Mouse (Mus musculus) kidney, embryonic 16.5 days (tissue): ENCODE measurements around the gene Gm17402. TPM values are rescaled to one million over a fixed set of nuclear protein-coding genes. Genes with fewer than 3 reads are reported as not detected.
A peak's percentile ranks its signal among the peaks of the same experiment; 100 is the strongest.

Experiments
- ATAC-seq: fragments of 200-750 bp; cut with Nextera tagmentation; 2 replicates; pipeline ENCODE4 v1.8.0; 2017; ENCODE audit warnings: moderate TSS enrichment; ENCODE audit not compliant: low FRiP score, low TSS enrichment
- H3K27ac ChIP-seq: fragments of 300-500 bp; sonication (generic); 2 replicates; pipeline ENCODE4 v1.5.1; 2014; ENCODE audit warnings: low read length
- H3K27me3 ChIP-seq: fragments of 300-500 bp; sonication (generic); 2 replicates; pipeline ENCODE4 v1.6.1; 2014; ENCODE audit warnings: low read length, control low read depth, mixed read lengths; ENCODE audit not compliant: insufficient read depth
- H3K36me3 ChIP-seq: fragments of 300-500 bp; sonication (generic); 2 replicates; pipeline ENCODE4 v1.6.1; 2014; ENCODE audit warnings: low read length, control low read depth, mixed read lengths; ENCODE audit not compliant: insufficient read depth
- H3K4me1 ChIP-seq: fragments of 300-500 bp; sonication (generic); 2 replicates; pipeline ENCODE4 v1.6.1; 2014; ENCODE audit warnings: low read length, control low read depth, mixed read lengths; ENCODE audit not compliant: insufficient read depth
- H3K4me2 ChIP-seq: fragments of 300-500 bp; sonication (generic); replicated peaks from 2 replicates; pipeline ENCODE4 v1.6.1; 2014; ENCODE audit warnings: low read depth, low read length
- H3K4me3 ChIP-seq: fragments of 300-500 bp; sonication (generic); 2 replicates; pipeline ENCODE4 v1.5.1; 2014; ENCODE audit warnings: mild to moderate bottlenecking, low read length
- H3K9ac ChIP-seq: fragments of 300-500 bp; sonication (generic); replicated peaks from 2 replicates; pipeline ENCODE4 v1.6.1; 2014; ENCODE audit warnings: low read length
- H3K9me3 ChIP-seq: fragments of 300-500 bp; sonication (generic); 2 replicates; pipeline ENCODE4 v1.6.1; 2016; ENCODE audit warnings: low read length, control low read depth
- WGBS: fragments of 180-500 bp; shearing (Covaris S2); extraction: QIAGEN DNeasy Blood & Tissue Kit; methylation state at CpG from one replicate; pipeline ENCODE4 v1.1.7; 2014; 5-methylcytosine and 5-hydroxymethylcytosine counted together
- polyA plus RNA-seq: library from polyadenylated mRNA; unstranded; fragments of >200 nt; fragmentation: Nextera tagmentation; extraction: Ambion mirVana; gene quantifications from 2 replicates; pipeline ENCODE4 v1.2.1, GENCODE M21; 2015

Gm17402 gene
- polyA plus RNA-seq, 1 experiment from 2014 or later: not detected

- H3K27me3 ChIP-seq: no peaks in the 10 kb centered on the region
- H3K4me3 ChIP-seq: no peak overlapping the region
- H3K9me3 ChIP-seq: no peaks in the 10 kb centered on the region
- 72% methylated on average over 7 of the region's 7 CpGs for WGBS
- H3K36me3 ChIP-seq: peaks cover 7% of the 10 kb centered on the region
- H3K27ac ChIP-seq: no peak overlapping the region
- no peaks in the 10 kb centered on the region for H3K4me1 ChIP-seq
- no peak overlapping the region for H3K9ac ChIP-seq
- H3K4me2 ChIP-seq: no peak overlapping the region
- no peak for ATAC-seq
Measured at GRCm38 (mm10) chr3:67358376-67358775, 16.6 kb downstream of the Gm17402 start.

GRCm38 (mm10) chr3:67352763-67353149, 22.2 kb downstream of the Gm17402 start:
- H3K4me1 ChIP-seq: no peaks in the 10 kb centered on the region
- H3K4me2 ChIP-seq: no peak overlapping the region
- no peaks in the 10 kb centered on the region for H3K27me3 ChIP-seq
- no peak overlapping the region for H3K9ac ChIP-seq
- no peaks in the 10 kb centered on the region for H3K9me3 ChIP-seq
- WGBS: 88% methylated on average over 3 of the region's 3 CpGs
- H3K27ac ChIP-seq: no peak overlapping the region
- ATAC-seq: no peak
- H3K4me3 ChIP-seq: no peak overlapping the region
- H3K36me3 ChIP-seq: peaks cover 7% of the 10 kb centered on the region

- Histone ChIP-seq H3K27me3 (no peaks in the 10 kb centered on the region), H3K27ac (no peak overlapping the region), H3K4me2 (no peak overlapping the region), H3K9me3 (no peaks in the 10 kb centered on the region), H3K36me3 (peaks cover 4% of the 10 kb centered on the region; the same call in 1 of the 2 replicates), H3K9ac (no peak overlapping the region), H3K4me3 (no peak overlapping the region), H3K4me1 (no peaks in the 10 kb centered on the region)
- WGBS: 21% methylated on average over 1 of the region's 5 CpGs
- peak; percentile 39; the same call in 1 of the 2 replicates for ATAC-seq
Measured at GRCm38 (mm10) chr3:67352128-67352762, 22.7 kb downstream of the Gm17402 start.

GRCm38 (mm10) chr3:67351406-67352127, 23.4 kb downstream of the Gm17402 start:
- ATAC-seq: no peak
- Histone ChIP-seq H3K4me3 (no peak overlapping the region), H3K36me3 (no peaks in the 10 kb centered on the region), H3K27ac (no peak overlapping the region), H3K9me3 (no peaks in the 10 kb centered on the region), H3K9ac (no peak overlapping the region), H3K4me1 (no peaks in the 10 kb centered on the region), H3K4me2 (no peak overlapping the region), H3K27me3 (no peaks in the 10 kb centered on the region)
- WGBS: 80% methylated on average over 12 of the region's 12 CpGs

GRCm38 (mm10) chr3:67346674-67347073, 28.3 kb downstream of the Gm17402 start:
- WGBS: 68% methylated on average over 2 of the region's 2 CpGs
- Histone ChIP-seq H3K27me3 (no peaks in the 10 kb centered on the region), H3K9me3 (no peaks in the 10 kb centered on the region), H3K4me1 (no peaks in the 10 kb centered on the region), H3K4me2 (no peak overlapping the region), H3K27ac (no peak overlapping the region), H3K4me3 (no peak overlapping the region), H3K9ac (no peak overlapping the region), H3K36me3 (no peaks in the 10 kb centered on the region)
- ATAC-seq: no peak

GRCm38 (mm10) chr3:67344599-67344998, 30.4 kb downstream of the Gm17402 start:
- Histone ChIP-seq H3K36me3 (no peaks in the 10 kb centered on the region), H3K27ac (no peak overlapping the region), H3K4me3 (no peak overlapping the region), H3K9me3 (no peaks in the 10 kb centered on the region), H3K4me1 (no peaks in the 10 kb centered on the region), H3K27me3 (no peaks in the 10 kb centered on the region), H3K9ac (no peak overlapping the region), H3K4me2 (no peak overlapping the region)
- WGBS: 4% methylated on average over 2 of the region's 2 CpGs
- ATAC-seq: no peak

GRCm38 (mm10) chr3:67343004-67343662, 31.8 kb downstream of the Gm17402 start:
- ATAC-seq: no peak
- WGBS: 56% methylated on average over 5 of the region's 5 CpGs

GRCm38 (mm10) chr3:67340921-67341320, 34.0 kb downstream of the Gm17402 start:
- Histone ChIP-seq H3K4me3 (no peak overlapping the region), H3K9ac (no peak overlapping the region), H3K4me1 (no peaks in the 10 kb centered on the region), H3K4me2 (no peak overlapping the region), H3K36me3 (no peaks in the 10 kb centered on the region), H3K27ac (no peak overlapping the region), H3K9me3 (no peaks in the 10 kb centered on the region), H3K27me3 (no peaks in the 10 kb centered on the region)
- 76% methylated on average over 7 of the region's 7 CpGs for WGBS
- ATAC-seq: no peak

More at GRCm38 (mm10) chr3:67343004-67343662, 31.8 kb downstream of the Gm17402 start:
- Histone ChIP-seq H3K36me3 (no peaks in the 10 kb centered on the region), H3K9ac (no peak overlapping the region), H3K4me3 (no peak overlapping the region), H3K27me3 (no peaks in the 10 kb centered on the region), H3K4me1 (no peaks in the 10 kb centered on the region), H3K27ac (no peak overlapping the region), H3K9me3 (no peaks in the 10 kb centered on the region), H3K4me2 (no peak overlapping the region)

- ATAC-seq: no peak
Measured at GRCm38 (mm10) chr3:67339558-67339957, 35.4 kb downstream of the Gm17402 start.

GRCm38 (mm10) chr3:67322422-67322821, 52.5 kb downstream of the Gm17402 start:
- H3K27me3 ChIP-seq: no peaks in the 10 kb centered on the region
- H3K4me2 ChIP-seq: no peak overlapping the region
- 82% methylated on average over 4 of the region's 4 CpGs for WGBS
- H3K9me3 ChIP-seq: no peaks in the 10 kb centered on the region
- H3K36me3 ChIP-seq: no peaks in the 10 kb centered on the region
- no peak overlapping the region for H3K4me3 ChIP-seq
- H3K27ac ChIP-seq: no peak overlapping the region
- H3K4me1 ChIP-seq: no peaks in the 10 kb centered on the region
- H3K9ac ChIP-seq: no peak overlapping the region
- ATAC-seq: no peak

More at GRCm38 (mm10) chr3:67339558-67339957, 35.4 kb downstream of the Gm17402 start:
- Histone ChIP-seq H3K4me2 (no peak overlapping the region), H3K27ac (no peak overlapping the region), H3K9me3 (no peaks in the 10 kb centered on the region), H3K4me3 (no peak overlapping the region), H3K4me1 (no peaks in the 10 kb centered on the region), H3K27me3 (no peaks in the 10 kb centered on the region), H3K36me3 (no peaks in the 10 kb centered on the region), H3K9ac (no peak overlapping the region)
- WGBS: 71% methylated on average over 3 of the region's 3 CpGs
